Mouse (Mus musculus): ENCODE results near the gene Prg3.

Gene Prg3

GRCm38 (mm10) chr2:85038336-85038735 is 50.3 kb downstream of the Prg3 start:
- no peak for DNase-seq (ENCODE audit: low spot score)
